Mouse (Mus musculus) cerebellum, adult 11 months (tissue): Measurements from ENCODE around the gene Rft1.

ENCODE experiments used
- DNase-seq: peaks from one replicate; pipeline ENCODE4 v3.0.0; 2022

The Rft1 gene

DNA sequence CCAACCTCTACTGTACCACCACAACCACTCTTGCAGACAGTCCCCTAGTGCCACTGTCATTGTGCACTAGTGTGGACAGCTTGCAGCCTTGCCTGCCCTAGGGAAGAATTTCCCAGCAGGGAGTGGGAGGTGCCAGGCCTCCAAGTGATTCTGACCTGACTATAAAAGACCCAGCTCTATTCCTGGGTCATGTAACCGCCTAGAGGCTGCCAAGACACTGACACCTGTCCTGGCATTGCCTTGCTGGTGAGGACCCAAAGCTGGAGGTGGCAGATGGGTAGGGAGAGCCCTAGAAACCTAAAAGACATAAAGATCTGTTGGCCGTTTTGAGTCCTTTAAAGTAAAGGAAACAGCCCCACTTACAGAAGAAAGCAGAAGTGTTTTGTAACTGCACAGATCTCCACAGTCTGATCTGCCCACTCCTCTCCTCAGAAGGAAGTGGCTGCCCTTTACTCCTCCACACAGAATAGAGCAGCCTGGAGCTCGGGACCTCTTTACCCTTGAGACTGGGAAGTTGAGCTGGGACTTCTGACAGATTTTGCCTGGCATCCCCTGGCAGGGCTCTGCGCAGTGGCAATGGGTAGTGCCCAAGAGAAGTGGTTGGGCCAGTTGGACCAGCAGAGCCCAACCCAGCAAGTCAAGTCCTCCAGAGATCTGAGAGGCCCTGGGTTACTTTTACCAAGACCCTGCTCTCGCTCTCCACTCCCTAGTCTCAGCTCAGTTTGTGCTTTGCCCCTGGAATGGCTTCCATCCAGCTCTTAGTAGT lies 23.2 kb upstream of the Rft1 start:
- DNase-seq: no peak

DNA sequence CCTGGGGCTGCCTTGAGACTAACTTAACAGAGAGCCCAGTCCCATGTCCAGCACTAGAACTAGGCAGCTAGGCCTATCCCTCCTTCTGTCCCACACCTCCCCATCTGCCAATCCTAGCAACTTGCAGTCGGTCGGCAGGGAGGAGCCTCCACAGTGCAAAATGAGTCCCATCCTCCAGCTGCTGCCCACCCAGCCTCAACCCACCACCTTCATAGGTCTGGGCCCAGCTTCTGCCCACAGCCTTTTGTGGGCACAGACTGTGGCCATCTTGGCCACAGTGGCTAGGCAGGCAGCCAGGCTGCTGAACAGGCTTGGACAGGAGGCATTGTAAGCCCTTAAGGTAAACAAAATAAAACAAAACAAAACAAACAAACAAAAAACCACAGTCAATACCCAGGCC lies 22.3 kb upstream of the Rft1 start:
- DNase-seq: no peak

DNA sequence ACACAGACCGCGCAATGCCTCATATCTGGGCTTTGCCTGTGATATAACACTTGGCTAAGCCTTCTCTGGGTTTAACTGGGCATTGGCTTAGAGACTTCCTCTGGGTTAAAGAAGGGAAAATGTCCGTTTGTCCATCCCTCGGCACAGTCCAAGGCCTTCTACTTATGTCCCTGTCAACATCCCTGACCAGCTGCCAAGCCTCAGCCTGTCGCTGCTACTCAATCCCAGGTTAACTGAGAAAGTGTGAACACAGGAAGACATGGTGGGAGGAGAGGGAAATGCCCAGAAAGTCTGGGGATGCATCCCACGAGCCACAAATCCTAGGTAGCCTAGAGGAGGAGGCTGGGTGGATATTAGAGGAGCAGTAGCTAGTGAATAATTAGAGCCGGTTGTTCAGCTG lies 20.5 kb upstream of the Rft1 start:
- DNase-seq: no peak

DNA sequence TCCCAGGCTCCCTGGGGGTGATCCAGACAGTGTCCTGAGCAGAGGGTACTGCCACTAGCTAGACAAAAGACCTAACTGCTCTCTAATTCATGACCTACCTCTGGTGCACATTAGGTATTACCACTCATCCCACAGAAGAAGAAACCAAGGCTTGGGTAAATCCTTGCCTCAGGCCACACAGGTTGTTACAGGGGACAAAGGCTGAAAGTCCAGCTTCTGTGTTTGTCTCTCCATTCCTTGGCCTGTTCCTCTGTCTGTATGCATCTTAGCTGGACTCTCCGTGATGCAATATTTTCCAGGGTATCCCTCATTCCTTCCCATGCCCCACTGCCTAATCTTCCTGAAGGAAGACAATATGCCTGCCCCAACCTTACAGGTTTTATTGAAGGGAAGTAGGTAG lies 19.7 kb upstream of the Rft1 start:
- DNase-seq: no peak

DNA sequence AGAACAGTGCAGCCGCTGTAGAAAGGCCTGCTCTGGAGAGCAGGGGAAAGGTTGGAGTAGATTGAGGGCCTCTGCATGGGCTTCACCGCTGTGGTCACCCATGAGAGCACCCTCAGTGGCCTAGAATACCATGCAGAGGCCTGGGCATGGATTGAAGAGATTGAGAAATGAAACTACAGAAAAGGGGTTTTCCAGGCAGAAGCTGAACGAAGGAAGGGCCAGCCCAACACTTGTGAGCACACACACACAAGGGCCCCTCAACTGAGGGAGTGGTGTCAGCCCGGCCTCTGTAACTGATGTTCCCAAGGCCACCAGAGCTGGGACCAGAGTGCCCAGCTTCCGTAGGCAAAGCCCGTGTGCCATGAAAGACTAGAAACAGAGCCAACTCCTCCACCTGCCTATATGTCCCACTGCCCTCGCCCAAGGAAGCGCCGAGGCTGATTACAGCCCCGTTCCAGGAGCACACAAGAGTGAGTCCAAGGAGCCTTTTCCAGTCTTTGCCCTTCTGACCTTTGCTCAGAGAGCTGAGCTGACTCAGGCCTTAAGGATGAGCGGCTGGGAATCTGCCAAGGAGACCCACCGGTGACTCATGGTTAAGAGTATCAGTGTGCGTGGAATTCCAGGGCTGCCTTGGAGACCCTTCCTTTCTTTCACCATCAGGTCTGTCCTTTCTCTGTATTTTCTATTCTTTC lies 18.8 kb upstream of the Rft1 start:
- DNase-seq: no peak

DNA sequence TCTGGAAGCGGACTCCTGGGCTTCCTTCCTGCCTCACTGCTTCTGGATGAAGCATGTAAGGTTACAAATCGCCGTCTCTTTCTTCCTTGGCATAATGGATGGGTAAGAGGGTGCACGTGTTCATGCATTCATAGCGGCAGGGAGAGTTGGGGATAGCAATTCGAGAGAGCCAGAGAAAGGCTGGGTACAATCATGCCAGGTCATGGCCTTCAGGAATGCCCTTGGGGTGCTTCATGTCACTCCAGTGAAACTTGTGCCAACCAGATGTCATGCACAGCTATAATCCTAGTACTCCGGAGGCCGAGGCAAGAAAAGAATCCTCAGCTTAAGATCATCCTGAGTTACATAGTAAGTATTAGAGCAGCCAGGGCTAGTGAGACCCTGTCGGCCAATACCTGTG lies 17.7 kb upstream of the Rft1 start:
- DNase-seq: no peak

DNA sequence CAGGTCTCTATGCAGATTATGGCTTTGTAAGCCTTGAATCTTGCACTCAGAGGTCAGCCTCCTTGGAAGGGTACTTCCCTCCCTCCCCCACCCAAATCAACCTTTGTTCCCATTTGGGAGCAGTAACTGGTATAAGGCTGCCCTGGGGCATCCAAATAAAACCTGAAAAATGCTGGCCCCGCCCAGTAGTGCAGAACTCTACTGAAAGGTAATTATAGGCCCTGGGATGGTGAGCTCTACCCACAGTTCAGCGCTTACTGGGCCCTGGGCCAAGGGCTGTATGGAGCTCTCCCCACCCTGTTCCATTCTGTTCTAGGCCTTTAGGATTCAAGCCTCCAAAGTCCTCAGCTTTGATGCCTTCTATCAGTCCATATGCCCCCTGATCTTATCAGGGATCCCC lies 17.1 kb upstream of the Rft1 start:
- no peak for DNase-seq

DNA sequence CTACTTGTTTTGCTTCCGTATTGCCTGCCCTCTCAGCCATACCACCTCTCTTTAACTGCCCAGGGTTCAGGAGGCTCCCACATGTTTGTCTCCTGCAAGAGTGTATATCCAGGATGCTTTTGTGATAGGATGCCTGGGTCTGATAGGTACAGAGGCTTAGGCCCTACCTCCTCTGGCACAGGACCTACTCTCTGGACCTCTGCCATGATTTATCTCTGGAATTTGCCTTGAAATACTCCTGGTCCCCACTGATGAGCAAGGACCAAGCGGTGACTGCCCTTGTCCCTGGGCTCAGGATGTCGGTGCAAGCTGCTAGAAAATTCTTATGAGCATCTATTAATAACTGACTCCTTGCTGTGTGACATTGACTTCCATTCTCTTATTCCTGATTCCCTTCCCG lies 16.2 kb upstream of the Rft1 start:
- DNase-seq: no peak

DNA sequence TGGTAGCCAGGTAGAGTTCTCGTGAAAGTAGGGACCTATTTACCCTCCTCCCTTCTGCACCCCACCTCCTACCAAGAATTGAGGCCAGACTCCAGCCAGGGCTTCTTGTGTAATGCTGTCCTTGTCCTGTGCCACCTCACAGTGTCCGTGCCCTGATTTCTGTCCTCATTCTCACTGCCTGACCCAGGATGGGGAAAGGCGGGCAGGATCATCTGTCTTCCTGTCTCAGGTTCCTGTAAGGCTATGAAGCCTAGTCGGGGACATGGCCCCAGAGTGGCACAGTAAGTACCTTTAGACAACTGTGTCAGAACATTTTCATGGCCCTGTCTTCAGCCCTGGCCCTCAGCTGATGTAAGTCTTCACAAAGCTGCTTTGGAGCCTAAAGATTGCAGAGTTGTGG lies 15.5 kb upstream of the Rft1 start:
- no peak for DNase-seq

DNA sequence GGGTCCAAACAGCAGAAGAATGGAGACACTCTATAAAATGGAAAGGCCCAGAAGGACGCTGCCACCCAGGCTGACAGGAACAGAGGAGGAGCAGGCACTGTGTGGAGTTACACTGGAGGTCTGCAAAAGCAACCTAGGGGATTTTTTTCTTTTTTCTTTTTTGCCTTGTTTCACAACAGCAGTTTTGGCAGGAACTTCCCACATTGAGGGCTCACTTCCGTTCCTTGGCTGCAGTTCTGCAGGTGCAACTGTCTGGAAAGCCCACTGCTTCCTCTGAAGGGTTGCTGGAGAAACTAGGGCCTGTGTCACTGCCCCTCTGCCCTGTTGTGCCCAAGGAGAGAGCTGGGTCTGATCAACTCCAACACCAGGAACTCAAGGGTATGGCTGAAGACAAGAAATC lies 12.4 kb upstream of the Rft1 start:
- no peak for DNase-seq

DNA sequence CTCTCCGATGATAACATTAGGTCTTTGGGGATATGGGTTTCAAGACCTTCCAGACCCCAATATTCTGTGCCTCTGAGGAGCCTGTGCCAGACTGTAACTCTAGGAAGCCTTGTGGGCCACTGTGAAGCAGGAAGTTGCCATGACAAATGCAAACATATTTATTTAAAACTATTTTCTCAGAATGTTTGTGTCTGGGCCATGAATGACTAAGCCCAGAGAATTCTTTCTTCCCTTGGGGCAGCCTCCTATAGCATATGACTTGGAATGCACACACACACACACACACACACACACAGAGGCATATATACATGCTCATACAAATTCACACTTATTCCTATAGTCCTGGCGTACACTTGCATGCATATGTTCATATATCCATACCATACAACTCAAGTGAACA lies 10.1 kb upstream of the Rft1 start:
- DNase-seq: no peak

DNA sequence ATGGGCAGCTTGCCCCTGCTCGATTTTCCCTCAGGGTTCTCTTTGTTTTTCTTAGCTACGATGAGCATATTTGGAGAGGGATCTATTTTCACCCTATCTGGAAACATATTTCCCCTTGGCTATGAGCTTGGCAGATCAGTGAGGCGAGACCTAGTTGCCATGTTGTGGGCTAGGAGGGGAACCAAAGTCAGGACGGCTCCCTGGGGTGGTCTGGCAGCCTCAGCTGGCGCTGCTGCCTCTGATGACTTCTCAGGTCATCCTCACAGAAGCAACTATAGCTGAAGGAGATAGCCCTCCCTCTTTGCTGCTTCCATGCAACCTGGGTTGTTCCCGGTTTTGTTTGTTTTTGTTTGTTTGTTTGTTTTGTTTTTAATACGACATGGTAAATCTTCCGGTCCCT lies 9.1 kb upstream of the Rft1 start:
- DNase-seq: no peak

DNA sequence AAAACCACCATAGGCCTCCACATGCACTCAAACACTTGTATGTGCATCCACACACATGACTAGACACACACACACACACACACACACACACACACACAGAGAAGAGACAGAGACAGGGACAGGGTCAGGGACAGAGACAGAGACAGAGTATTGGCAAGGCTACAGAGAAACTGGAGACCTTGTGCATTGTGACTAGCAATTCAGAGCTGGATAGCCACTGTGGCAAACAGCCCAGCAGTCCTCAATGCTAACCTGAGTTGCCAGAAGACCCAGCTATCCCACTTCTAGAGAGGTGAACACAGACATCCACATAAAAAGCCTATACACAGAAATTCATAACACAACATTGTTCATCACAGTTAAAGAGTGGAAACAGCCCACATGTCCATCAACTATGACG lies 7.7 kb upstream of the Rft1 start:
- DNase-seq: no peak

DNA sequence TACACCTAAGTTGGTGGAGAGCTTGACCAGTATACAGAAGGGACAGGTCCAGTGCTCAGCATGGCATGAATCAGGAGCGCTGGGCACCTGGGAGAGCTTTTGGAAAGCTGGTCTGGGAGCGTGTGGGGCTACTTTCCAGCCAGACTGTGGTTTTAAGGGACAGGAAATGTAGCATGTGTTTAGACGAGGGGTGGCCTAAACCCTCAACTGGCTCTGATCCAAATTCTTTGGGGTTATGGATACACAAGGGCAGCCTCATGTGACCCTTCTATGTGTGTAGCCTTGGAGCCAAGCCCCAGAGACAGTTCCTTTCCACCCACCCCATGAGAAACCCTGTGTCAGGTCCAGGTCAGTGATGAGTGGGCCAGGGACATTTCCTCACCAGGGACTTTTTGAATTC lies 5.7 kb upstream of the Rft1 start:
- DNase-seq: no peak

DNA sequence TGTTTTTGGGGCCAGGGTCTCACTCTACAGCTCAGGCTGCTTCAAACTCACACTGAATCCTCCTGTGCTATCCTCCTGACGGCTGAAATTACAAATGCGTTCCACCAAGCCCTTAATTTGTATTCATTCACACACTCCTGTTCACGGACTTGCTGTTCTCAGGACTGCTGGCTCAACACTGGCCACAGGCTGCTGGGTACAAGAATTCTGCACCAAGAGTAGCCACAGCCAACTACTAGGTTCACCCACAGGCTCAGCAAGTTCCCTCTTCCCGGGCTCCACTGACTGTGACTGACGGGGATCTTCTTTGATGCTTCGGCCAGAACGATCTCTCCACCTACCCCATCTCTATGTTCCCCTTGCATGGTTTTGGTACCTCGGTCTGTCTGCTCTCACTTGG lies 4.4 kb upstream of the Rft1 start:
- no peak for DNase-seq

DNA sequence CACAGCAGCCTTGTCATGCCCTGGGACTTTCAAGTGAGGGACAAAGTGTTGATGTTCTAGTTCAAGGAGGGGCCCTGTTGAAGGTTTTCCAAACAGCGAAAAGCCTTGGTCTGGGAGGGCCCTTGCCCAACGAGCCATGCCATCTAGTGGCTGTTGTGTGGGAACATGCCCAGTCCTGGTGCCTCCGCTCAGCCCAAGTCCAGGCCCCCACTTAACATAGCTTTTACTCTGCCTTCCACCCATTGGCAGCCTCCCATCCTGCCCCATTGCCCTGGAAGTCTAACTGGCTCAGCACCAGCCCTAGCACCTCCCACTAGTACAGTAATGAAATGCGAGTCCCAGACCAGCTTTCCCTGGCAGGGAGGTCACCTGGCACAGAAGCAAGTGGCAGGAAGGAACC lies 3.2 kb upstream of the Rft1 start:
- DNase-seq: no peak

DNA sequence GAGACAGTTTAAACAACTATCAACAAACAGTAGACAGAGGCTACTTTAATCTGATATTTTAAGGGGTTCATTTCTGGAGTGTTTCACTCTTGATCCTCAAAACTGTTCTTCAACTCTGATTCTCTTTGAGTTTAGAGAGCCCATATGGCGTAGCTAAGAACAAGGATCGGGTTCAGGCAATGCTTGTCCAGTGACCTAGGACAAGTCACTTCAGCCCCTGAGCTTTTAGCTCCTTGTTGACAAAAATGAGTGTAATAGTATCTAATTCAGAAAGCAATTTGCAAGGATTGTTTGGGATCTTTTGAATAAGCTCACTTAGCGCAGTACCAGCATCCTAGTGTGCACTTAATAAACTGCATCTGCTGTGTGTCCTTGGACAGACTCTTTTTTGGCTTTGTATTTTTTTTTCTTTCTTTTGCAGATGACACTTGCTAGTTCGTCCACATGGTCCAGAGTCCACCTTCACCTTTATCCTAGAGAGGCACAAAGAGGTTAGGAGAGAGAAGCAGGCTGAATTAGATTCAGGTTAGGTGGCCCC lies 600 bp downstream of the Rft1 start:
- no peak for DNase-seq

DNA sequence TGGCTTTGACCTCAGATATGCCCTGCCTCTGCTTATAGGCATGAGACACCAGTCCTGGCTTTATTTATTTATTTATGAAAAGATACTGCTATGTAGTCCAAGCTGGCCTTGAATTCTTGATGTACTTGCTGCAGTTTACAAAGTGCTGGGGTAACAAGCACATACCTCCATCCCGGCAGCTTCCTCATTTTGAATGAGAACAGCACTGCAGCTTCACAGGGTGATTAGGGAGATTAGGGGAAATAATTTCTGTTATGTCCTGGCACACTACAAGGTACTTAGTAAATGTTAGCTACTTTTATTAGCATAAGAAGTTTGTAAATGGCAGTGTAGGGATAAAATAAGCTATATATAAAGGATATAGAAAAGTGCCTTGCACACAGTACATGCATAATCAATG lies 1.4 kb downstream of the Rft1 start:
- no peak for DNase-seq

DNA sequence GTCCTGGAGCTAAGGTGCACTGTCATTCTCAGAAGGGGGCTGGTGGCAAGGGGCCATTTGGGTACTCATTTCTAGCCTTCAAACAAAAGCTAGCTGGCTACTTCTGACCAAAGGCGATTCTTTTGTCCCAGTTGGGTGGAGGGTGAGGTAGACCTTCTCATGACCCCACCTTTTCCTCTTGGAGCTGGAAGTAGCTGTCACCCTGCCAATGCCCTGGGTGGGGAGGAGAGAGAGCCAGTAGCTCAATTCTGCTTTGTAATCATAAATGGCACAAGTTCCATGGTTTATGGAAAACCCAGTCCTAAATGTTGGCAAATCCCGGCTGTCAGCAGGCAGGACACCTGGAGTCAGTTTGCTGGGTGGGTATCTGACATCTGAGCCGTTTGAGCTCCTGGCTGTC lies 11.9 kb downstream of the Rft1 start:
- DNase-seq: no peak

DNA sequence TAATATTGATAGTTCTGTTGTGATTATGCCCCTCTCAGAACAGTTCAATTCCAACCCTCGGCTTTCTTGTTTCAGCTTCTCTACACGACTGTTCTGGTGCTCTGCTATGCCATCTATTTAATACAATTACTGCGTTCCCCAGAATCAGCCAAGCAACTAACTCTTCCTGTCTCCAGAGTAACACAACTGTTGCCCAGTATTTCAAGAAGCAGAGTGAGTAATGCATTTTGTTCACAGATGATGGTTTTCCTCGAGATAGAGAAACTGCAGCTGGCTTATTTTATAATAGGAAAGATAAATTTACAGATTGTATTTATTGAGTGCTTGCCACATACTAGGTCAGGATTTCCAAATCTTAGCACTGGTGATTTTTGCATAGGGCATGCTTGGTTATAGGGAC lies 12.4 kb downstream of the Rft1 start:
- no peak for DNase-seq

DNA sequence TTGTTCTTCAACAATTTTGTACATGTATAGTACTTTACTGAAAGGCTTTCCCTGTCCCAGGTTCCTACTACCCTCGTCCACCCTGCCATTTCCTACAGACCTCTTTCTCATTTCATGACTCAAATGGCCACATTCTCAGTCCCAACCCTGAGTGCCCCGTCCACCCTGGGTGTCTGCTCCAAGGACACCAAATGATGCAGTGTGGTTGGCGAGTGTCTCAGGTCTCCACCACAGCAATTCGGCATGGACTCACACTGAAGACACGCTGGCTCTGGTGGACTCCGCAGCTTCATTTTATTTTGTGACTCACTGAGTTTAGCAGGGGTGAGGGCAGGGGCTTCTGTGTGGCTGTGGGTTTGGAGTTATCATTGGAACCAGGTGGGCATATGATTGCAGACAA lies 16.0 kb downstream of the Rft1 start:
- DNase-seq: no peak

DNA sequence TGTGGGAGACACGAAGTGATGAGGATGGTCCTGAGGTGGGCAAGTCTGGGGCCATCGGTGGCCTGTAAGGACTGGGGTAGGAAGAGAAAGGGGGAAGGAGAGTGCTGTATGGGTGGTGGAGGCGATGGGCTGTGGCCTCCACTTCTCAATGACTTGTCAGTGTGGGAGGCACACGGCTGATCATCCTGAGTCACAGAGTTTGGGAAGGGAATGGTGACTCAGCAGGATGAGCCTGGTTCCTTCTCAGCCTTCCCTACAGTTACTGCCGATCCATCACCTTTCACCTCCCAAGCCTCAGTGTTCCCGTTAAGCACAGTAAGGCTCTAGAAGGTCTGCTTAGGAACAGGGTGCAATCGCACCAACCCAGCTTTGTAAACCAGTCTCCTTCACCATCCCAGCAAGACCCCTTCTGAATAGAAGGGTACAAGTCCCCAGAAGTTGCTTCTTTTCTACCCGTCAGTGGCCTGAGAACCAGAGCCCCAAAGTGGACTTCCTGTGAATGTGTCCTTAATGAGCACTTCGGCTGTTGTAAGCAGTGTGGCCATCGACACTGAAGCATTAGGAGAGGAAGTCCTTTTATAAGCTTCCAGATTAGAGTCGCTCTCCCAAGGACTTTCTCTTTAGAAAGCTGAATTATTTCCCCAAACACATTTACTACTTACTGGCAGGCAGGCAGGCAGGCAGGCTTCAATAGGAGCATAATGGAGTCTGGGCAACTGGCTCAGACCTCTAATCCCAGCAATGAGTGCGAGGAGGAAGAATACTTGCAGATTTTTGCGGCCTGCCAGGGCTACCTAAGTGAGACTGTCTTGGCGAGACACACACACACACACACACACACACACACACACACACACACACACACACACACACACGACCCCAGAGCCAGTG lies 17.2 kb downstream of the Rft1 start:
- no peak for DNase-seq

DNA sequence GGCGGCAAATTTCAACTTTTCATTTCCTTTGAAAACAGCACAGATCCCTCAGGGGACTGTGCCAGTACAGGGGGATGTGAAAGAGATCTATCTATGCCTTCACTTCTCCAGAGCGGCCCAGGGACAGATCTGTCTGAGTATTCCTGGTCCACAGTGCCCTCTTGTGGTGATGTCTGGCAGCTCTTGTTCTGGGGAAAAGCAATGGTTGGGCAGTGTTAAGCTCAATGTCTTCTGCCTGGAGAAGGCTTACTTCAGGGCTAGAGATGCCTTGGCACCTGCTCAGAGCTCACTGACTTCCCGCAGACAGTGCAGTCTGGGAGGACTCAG lies 17.8 kb downstream of the Rft1 start:
- peak; percentile 70 for DNase-seq

DNA sequence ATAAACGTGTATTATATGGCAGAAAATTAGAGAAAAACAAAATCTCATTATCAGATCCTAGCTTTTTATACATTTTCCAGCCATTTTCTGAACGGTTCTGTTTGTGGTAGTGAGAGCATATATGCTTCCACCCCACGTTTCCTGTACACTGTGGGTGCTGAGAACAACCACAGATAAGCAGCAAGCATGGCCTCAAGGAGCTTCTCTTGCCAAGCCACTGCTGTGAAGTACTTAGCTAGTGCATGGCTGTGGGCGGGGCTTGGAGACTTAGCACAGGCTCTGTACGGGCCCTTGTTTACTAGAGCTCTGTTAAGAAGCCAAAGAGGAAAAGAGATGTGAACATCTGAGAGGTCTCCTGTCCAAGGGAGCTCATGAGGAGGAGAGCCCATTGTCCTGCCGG lies 20.8 kb downstream of the Rft1 start:
- DNase-seq: no peak
